Mouse (Mus musculus) MEL (cell line): ENCODE results near the gene Krt18.
A peak's percentile ranks its signal among the peaks of the same experiment; 100 is the strongest.

Experiments
- CHD2 ChIP-seq: IDR thresholded peaks from 2 replicates; pipeline ENCODE4 v1.6.1; 2011; ENCODE audit warnings: low read length, improper control_type of control experiment
- CTCF ChIP-seq, 3 experiments: IDR thresholded peaks in 2 of 3; conservative IDR thresholded peaks in 1 of 3; 2 replicates each; pipeline ENCODE4 v1.5.1; 2011 to 2012; ENCODE audit warnings: low read length in 3 of 3, low read depth in 2 of 3, mild to moderate bottlenecking in 2 of 3, improper control_type of control experiment in 1 of 3, inconsistent platforms in 1 of 3, mixed read lengths in 1 of 3, moderate library complexity in 1 of 3; ENCODE audit not compliant: control insufficient read depth in 1 of 3, insufficient read depth in 1 of 3, poor library complexity in 1 of 3, severe bottlenecking in 1 of 3
- ELF1 ChIP-seq: IDR thresholded peaks from 2 replicates; pipeline ENCODE4 v1.6.1; 2014; ENCODE audit warnings: low read depth, mild to moderate bottlenecking, inconsistent platforms, low read length, improper control_type of control experiment, moderate library complexity
- EP300 ChIP-seq, 2 experiments: IDR thresholded peaks; 2 replicates each; pipeline ENCODE4 v1.6.1; 2011; ENCODE audit warnings: improper control_type of control experiment in 2 of 2, low read length in 2 of 2, low read depth in 1 of 2, mild to moderate bottlenecking in 1 of 2
- MAZ ChIP-seq: IDR thresholded peaks from 2 replicates; pipeline ENCODE4 v1.6.1; 2012; ENCODE audit warnings: low read depth, mild to moderate bottlenecking, inconsistent platforms, low read length, improper control_type of control experiment
- MXI1 ChIP-seq: IDR thresholded peaks from 2 replicates; pipeline ENCODE4 v1.6.1; 2011; ENCODE audit warnings: mild to moderate bottlenecking, low read depth, low read length, improper control_type of control experiment
- NRF1 ChIP-seq: IDR thresholded peaks from 2 replicates; pipeline ENCODE4 v1.6.1; 2014; ENCODE audit warnings: low read depth, mild to moderate bottlenecking, inconsistent platforms, low read length, improper control_type of control experiment, moderate library complexity; ENCODE audit not compliant: poor library complexity, insufficient read depth, severe bottlenecking
- POLR2A ChIP-seq, 2 experiments: IDR thresholded peaks; 2 replicates each; pipeline ENCODE4 v1.6.1; 2011 to 2012; ENCODE audit warnings: low read length in 2 of 2, mild to moderate bottlenecking in 2 of 2, control low read depth in 1 of 2, improper control_type of control experiment in 1 of 2, low read depth in 1 of 2, moderate library complexity in 1 of 2; ENCODE audit not compliant: control insufficient read depth in 1 of 2, insufficient read depth in 1 of 2, poor library complexity in 1 of 2
- POLR2AphosphoS2 ChIP-seq: IDR thresholded peaks from 2 replicates; pipeline ENCODE4 v1.6.1; 2011; ENCODE audit warnings: low read length, improper control_type of control experiment
- RCOR1 ChIP-seq: IDR thresholded peaks from 2 replicates; pipeline ENCODE4 v1.6.1; 2012; ENCODE audit warnings: low read depth, mild to moderate bottlenecking, inconsistent platforms, low read length, improper control_type of control experiment
- TBP ChIP-seq: IDR thresholded peaks from 2 replicates; pipeline ENCODE4 v1.8.0; 2011; ENCODE audit warnings: low read depth, low read length, improper control_type of control experiment
- UBTF ChIP-seq: IDR thresholded peaks from 2 replicates; pipeline ENCODE4 v1.6.1; 2012; ENCODE audit warnings: low read depth, mild to moderate bottlenecking, inconsistent platforms, low read length, improper control_type of control experiment, moderate library complexity, borderline replicate concordance; ENCODE audit not compliant: insufficient read depth
- ZC3H11A ChIP-seq: IDR thresholded peaks from 2 replicates; pipeline ENCODE4 v1.6.1; 2012; ENCODE audit warnings: low read depth, mild to moderate bottlenecking, inconsistent platforms, low read length, improper control_type of control experiment
- ZNF384 ChIP-seq: IDR thresholded peaks from 2 replicates; pipeline ENCODE4 v1.6.1; 2012; ENCODE audit warnings: low read depth, mild to moderate bottlenecking, inconsistent platforms, low read length, improper control_type of control experiment

DNA sequence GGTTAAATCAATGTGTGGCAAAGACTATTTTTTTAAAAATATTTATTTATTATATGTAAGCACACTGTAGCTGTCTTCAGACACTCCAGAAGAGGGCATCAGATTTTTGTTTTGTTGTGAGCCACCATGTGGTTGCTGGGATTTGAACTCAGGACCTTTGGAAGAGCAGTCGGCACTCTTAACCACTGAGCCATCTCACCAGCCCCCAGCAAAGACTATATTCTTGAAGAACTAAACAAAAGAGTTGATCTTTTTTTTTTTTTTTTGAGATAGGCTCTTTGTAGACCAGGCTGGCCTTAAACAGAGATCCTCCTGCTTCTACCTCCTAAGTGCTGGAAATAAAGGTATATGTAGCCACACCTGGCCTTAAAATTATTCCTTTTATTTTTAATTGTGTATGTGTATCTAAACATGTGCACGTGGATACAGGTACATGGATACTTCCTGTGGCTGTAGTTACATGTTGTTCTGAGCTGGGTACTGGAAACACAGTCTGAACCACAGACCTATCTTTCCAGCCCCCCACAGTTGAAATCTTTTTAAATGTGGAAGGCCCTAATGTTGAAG is 49.2 kb downstream of the Krt18 start:
- TF ChIP-seq CHD2 (no peak), EP300 (IDR thresholded peaks at IDR 0.05; ENCODE audit: low read depth in 1 of 2, low read length in 2 of 2) (no peak), CTCF (IDR thresholded peaks at IDR 0.05 in 2 of 3, conservative IDR thresholded peaks at IDR 0.05 in 1 of 3; ENCODE audit: control insufficient read depth in 1 of 3, insufficient read depth in 1 of 3, low read depth in 2 of 3, low read length in 3 of 3, poor library complexity in 1 of 3, severe bottlenecking in 1 of 3) (no peak), POLR2A (IDR thresholded peaks at IDR 0.05; ENCODE audit: control insufficient read depth in 1 of 2, insufficient read depth in 1 of 2, low read depth in 1 of 2, low read length in 2 of 2, poor library complexity in 1 of 2) (no peak; a peak in 1 of 4 replicates), NRF1 (no peak), ZNF384 (peak; percentile 56), RCOR1 (no peak), POLR2AphosphoS2 (no peak; the same call in 1 of the 2 replicates), MAZ (no peak), ZC3H11A (no peak), UBTF (no peak), ELF1 (no peak), MXI1 (peak; percentile 45; the same call in 1 of the 2 replicates), TBP (peak; percentile 52; the same call in 1 of the 2 replicates)
